Mouse (Mus musculus): Measurements from ENCODE around the gene Dnaaf1. TPM values are rescaled to one million over a fixed set of nuclear protein-coding genes. Genes with fewer than 3 reads are reported as not detected.

Dnaaf1 gene
- polyA plus RNA-seq, 1 experiment from 2014 or later: 2.7 TPM

DNA sequence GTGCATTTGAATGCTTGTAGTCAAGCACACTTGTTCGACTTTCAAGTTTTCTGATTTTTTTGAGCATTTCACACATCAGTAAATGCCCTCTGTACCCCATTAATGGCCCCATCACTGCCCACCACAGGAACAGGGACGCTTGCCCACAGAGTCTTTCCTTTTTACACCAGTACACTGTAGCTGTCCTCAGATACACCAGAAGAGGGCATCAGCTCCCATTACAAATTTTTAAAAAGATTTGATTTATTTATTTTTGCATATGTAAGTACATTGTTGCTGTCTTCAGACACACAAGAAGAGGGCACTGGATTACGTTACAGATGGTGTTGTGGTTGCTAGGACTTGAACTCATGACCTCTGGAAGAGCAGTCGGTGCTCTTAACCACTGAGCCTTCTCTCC, 13.3 kb downstream of the Dnaaf1 start:
- WGBS: 64% methylated on average over 4 of the region's 4 CpGs

DNA sequence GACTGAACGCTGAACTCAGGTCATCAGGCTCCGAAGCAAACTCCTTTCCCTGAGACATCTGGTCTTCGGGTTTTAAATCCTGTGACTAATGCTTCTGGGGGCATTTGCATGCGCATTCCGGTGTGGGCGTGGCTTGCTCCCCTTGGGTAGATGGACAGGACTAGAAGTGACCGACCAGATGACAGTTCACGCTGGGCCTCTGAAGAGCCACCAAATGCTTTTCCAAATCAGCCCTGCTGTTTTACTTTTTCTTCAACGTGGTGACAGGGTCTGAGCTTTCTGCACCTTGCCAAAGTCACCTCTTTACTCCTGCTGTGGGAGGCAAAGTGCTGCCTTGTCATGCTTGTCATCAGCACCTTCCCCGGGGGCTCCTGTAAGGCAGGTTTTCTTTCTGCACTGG, 13.8 kb downstream of the Dnaaf1 start:
- no peak for ATAC-seq (ENCODE audit: low read depth)
- WGBS: 21% methylated on average over 10 of the region's 10 CpGs

More for the DNA sequence above, 13.3 kb downstream of the Dnaaf1 start:
- Histone ChIP-seq H3K36me3 (ENCODE audit: control insufficient read depth, insufficient read depth, low read length) (no peaks in the 10 kb centered on the region), H3K4me2 (ENCODE audit: low read depth, low read length) (no peak overlapping the region), H3K27me3 (ENCODE audit: control insufficient read depth, insufficient read depth, low read depth, low read length) (no peaks in the 10 kb centered on the region; the same call in 1 of the 2 replicates), H3K4me1 (replicated peaks; ENCODE audit: control insufficient read depth, insufficient read depth, low read length) (peaks cover 3% of the 10 kb centered on the region; the same call in 1 of the 2 replicates), H3K4me3 (ENCODE audit: low read length) (no peak overlapping the region), H3K27ac (ENCODE audit: low read length) (no peak overlapping the region), H3K9ac (ENCODE audit: low read length) (no peak overlapping the region), H3K9me3 (ENCODE audit: control insufficient read depth, low read length) (no peaks in the 10 kb centered on the region)
- no peak for ATAC-seq (ENCODE audit: low read depth)

DNA sequence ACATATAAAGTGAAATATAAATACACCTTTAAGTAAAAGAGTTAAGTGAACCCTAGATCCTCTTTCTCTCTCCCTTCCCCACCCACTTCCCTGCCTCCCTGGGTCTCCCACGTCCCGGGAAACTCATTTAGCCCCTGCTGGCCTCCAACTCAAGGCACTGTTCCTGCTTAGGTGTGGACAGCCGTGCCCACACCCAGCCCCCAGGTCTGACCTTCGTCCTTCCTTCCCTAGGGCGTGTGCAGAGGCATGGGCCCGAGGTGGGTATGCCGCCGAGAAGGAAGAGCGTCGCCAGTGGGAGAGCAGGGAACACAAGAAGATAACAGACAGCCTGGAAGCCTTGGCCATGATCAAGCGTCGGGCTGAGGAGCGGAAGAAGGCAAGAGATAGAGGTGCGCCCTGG, 15.3 kb downstream of the Dnaaf1 start:
- no peak overlapping the region for H3K4me2 ChIP-seq (ENCODE audit: low read depth, low read length)
- H3K36me3 ChIP-seq (ENCODE audit: control insufficient read depth, insufficient read depth, low read length): no peaks in the 10 kb centered on the region
- no peak overlapping the region for H3K4me3 ChIP-seq (ENCODE audit: low read length)
- peaks cover 3% of the 10 kb centered on the region; the same call in 1 of the 2 replicates for H3K4me1 ChIP-seq (replicated peaks; ENCODE audit: control insufficient read depth, insufficient read depth, low read length)
- no peaks in the 10 kb centered on the region; the same call in 1 of the 2 replicates for H3K27me3 ChIP-seq (ENCODE audit: control insufficient read depth, insufficient read depth, low read depth, low read length)
- H3K9me3 ChIP-seq (ENCODE audit: control insufficient read depth, low read length): no peaks in the 10 kb centered on the region
- ATAC-seq (ENCODE audit: low read depth): no peak
- no peak overlapping the region for H3K9ac ChIP-seq (ENCODE audit: low read length)
- H3K27ac ChIP-seq (ENCODE audit: low read length): no peak overlapping the region
- WGBS: 68% methylated on average over 14 of the region's 14 CpGs

More for the DNA sequence above, 13.8 kb downstream of the Dnaaf1 start:
- no peaks in the 10 kb centered on the region; the same call in 1 of the 2 replicates for H3K27me3 ChIP-seq (ENCODE audit: control insufficient read depth, insufficient read depth, low read depth, low read length)
- no peaks in the 10 kb centered on the region for H3K9me3 ChIP-seq (ENCODE audit: control insufficient read depth, low read length)
- no peak overlapping the region for H3K4me3 ChIP-seq (ENCODE audit: low read length)
- H3K27ac ChIP-seq (ENCODE audit: low read length): no peak overlapping the region
- H3K4me1 ChIP-seq (replicated peaks; ENCODE audit: control insufficient read depth, insufficient read depth, low read length): peaks cover 3% of the 10 kb centered on the region; the same call in 1 of the 2 replicates
- no peak overlapping the region for H3K4me2 ChIP-seq (ENCODE audit: low read depth, low read length)
- no peaks in the 10 kb centered on the region for H3K36me3 ChIP-seq (ENCODE audit: control insufficient read depth, insufficient read depth, low read length)
- no peak overlapping the region for H3K9ac ChIP-seq (ENCODE audit: low read length)

DNA sequence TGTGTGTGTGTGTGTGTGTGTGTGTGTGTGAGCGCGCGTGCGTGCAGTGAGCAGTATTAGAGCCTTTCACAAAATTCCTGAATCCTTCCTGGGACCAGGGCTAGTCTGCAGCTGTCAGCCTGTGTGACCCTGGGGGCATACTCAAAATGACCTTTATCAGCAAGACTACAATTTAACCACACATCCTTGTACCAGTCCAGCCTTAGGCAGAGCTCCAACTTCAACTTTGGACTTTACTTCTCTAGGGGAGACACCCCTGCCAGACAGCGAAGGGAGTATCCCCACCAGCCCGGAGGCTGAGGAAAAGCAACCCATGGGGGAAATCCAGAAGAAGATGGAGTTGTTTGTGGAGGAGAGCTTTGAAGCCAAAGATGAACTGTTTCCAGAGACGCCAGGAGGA, 16.4 kb downstream of the Dnaaf1 start:
- H3K27ac ChIP-seq (ENCODE audit: low read length): no peak overlapping the region
- H3K36me3 ChIP-seq (ENCODE audit: control insufficient read depth, insufficient read depth, low read length): no peaks in the 10 kb centered on the region
- no peak overlapping the region for H3K9ac ChIP-seq (ENCODE audit: low read length)
- H3K4me2 ChIP-seq (ENCODE audit: low read depth, low read length): no peak overlapping the region
- ATAC-seq (ENCODE audit: low read depth): no peak
- no peaks in the 10 kb centered on the region for H3K9me3 ChIP-seq (ENCODE audit: control insufficient read depth, low read length)
- no peaks in the 10 kb centered on the region for H3K4me1 ChIP-seq (replicated peaks; ENCODE audit: control insufficient read depth, insufficient read depth, low read length)
- no peak overlapping the region for H3K4me3 ChIP-seq (ENCODE audit: low read length)
- H3K27me3 ChIP-seq (ENCODE audit: control insufficient read depth, insufficient read depth, low read depth, low read length): no peaks in the 10 kb centered on the region
- 90% methylated on average over 7 of the region's 7 CpGs for WGBS

DNA sequence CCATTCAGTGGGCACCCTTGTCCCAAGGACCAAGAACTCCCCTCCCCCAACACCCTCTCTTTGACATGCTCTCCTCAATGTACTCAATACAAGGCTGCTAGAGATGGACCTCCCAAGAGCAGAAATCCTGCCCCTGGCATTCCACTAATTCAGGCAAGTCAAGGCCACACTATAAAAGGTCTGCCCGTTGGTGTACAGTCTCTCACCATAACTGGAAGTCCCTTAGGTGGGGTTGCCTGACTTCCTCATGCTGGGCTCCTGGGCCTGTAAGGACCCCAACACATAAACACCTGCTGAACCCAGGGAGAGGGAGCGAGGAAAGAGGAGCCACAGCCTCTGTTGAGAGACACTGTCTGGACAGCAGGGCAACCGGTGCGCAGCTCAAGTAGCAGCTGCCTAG, 28.7 kb downstream of the Dnaaf1 start:
- Histone ChIP-seq H3K9ac (ENCODE audit: low read length) (peak overlapping the region; percentile 42; the same call in 1 of the 2 replicates), H3K27ac (ENCODE audit: low read length) (no peak overlapping the region), H3K4me1 (replicated peaks; ENCODE audit: control insufficient read depth, insufficient read depth, low read length) (peaks cover 6% of the 10 kb centered on the region), H3K4me2 (ENCODE audit: low read depth, low read length) (peak overlapping the region; percentile 81; the same call in 1 of the 2 replicates), H3K4me3 (ENCODE audit: low read length) (no peak overlapping the region), H3K9me3 (ENCODE audit: control insufficient read depth, low read length) (no peaks in the 10 kb centered on the region; the same call in 1 of the 2 replicates), H3K36me3 (ENCODE audit: control insufficient read depth, insufficient read depth, low read length) (peaks cover 32% of the 10 kb centered on the region), H3K27me3 (ENCODE audit: control insufficient read depth, insufficient read depth, low read depth, low read length) (no peaks in the 10 kb centered on the region)
- ATAC-seq (ENCODE audit: low read depth): no peak
- 87% methylated on average over 4 of the region's 4 CpGs for WGBS

DNA sequence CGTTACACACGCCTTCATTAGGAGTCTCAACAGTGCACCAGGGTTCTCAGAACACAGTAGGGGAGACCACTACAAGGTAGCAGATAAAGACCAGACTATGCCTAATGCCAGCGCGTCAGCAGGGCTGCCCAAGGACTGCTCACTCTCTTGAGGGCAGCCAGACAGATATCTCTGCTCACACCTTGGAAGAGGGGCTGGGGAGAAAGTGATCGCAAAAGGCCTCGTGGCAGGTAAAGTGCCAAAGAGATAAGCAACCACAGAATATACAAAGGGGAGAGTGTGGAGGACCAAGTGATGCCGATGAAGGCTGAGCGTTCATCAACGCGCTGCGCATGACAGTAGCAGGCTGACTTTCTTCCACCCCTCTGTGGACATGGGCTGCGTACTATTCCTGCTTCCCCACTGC, 29.4 kb downstream of the Dnaaf1 start:
- peak overlapping the region; percentile 85 for H3K9ac ChIP-seq (ENCODE audit: low read length)
- no peaks in the 10 kb centered on the region for H3K27me3 ChIP-seq (ENCODE audit: control insufficient read depth, insufficient read depth, low read depth, low read length)
- peaks cover 6% of the 10 kb centered on the region for H3K4me1 ChIP-seq (replicated peaks; ENCODE audit: control insufficient read depth, insufficient read depth, low read length)
- WGBS: 18% methylated on average over 12 of the region's 12 CpGs
- peak overlapping the region; percentile 81 for H3K4me2 ChIP-seq (ENCODE audit: low read depth, low read length)
- H3K36me3 ChIP-seq (ENCODE audit: control insufficient read depth, insufficient read depth, low read length): peaks cover 25% of the 10 kb centered on the region
- ATAC-seq (ENCODE audit: low read depth): no peak; the same call in 1 of the 2 replicates
- H3K27ac ChIP-seq (ENCODE audit: low read length): no peak overlapping the region
- peak overlapping the region; percentile 74 for H3K4me3 ChIP-seq (ENCODE audit: low read length)
- H3K9me3 ChIP-seq (ENCODE audit: control insufficient read depth, low read length): peaks cover 3% of the 10 kb centered on the region; the same call in 1 of the 2 replicates

DNA sequence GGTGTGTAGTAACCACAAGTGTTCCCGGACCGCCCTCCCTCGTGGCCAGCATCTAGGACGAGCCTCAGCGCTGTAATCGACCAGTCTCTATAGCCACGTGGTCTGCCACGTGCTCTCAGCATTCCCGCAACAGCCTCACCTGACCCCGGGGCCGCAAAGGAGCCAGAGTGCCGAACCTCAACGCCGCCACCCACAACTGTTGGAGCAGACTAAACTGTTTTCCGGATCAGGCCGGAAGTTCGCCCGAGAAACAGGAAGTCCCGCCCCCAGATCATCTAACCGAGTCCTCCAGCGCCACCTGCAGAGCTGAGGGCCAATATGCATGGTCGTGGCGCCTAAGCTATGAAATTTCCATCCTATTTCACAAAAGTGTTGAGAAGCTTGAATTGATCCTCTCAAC, 30.0 kb downstream of the Dnaaf1 start, which contains the start of gene Taf1c:
Gene Taf1c, minus strand, starts transcription at position 227 of the 400 bp plus-strand sequence.
- no peaks in the 10 kb centered on the region for H3K27me3 ChIP-seq (ENCODE audit: control insufficient read depth, insufficient read depth, low read depth, low read length)
- 0% methylated on average over 23 of the region's 23 CpGs for WGBS
- peak within 1 kb of the TSS; percentile 85 for H3K9ac ChIP-seq (ENCODE audit: low read length)
- peak within 1 kb of the TSS; percentile 81 for H3K4me2 ChIP-seq (ENCODE audit: low read depth, low read length)
- peak; percentile 89 for ATAC-seq (ENCODE audit: low read depth)
- H3K36me3 ChIP-seq (ENCODE audit: control insufficient read depth, insufficient read depth, low read length): peaks cover 23% of the 10 kb centered on the region
- H3K27ac ChIP-seq (ENCODE audit: low read length): peak within 1 kb of the TSS; percentile 35; the same call in 1 of the 2 replicates
- peaks cover 6% of the 10 kb centered on the region for H3K4me1 ChIP-seq (replicated peaks; ENCODE audit: control insufficient read depth, insufficient read depth, low read length)
- peaks cover 3% of the 10 kb centered on the region; the same call in 1 of the 2 replicates for H3K9me3 ChIP-seq (ENCODE audit: control insufficient read depth, low read length)
- peak within 1 kb of the TSS; percentile 74 for H3K4me3 ChIP-seq (ENCODE audit: low read length)

DNA sequence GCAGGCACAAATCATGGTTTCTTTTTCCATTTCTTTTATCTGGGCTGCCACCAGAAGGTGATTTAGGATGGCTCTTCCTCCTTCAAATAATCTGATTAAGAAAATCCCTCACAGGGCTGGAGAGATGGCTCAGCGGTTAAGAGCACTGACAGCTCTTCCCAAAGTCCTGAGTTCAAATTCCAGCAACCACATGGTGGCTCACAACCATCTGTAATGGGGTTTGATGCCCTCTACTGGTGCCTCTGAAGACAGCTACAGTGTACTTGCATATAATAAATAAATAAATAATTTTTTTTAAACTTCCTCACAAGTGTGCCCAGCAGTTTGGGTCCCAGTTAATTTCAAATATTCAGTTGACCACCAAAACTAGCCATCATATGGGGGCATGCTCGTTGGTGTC, 31.2 kb downstream of the Dnaaf1 start:
- ATAC-seq (ENCODE audit: low read depth): no peak
- Histone ChIP-seq H3K9ac (ENCODE audit: low read length) (no peak overlapping the region), H3K36me3 (ENCODE audit: control insufficient read depth, insufficient read depth, low read length) (peaks cover 12% of the 10 kb centered on the region), H3K4me3 (ENCODE audit: low read length) (no peak overlapping the region), H3K9me3 (ENCODE audit: control insufficient read depth, low read length) (peaks cover 3% of the 10 kb centered on the region; the same call in 1 of the 2 replicates), H3K4me1 (replicated peaks; ENCODE audit: control insufficient read depth, insufficient read depth, low read length) (peaks cover 6% of the 10 kb centered on the region), H3K4me2 (ENCODE audit: low read depth, low read length) (no peak overlapping the region), H3K27me3 (ENCODE audit: control insufficient read depth, insufficient read depth, low read depth, low read length) (no peaks in the 10 kb centered on the region), H3K27ac (ENCODE audit: low read length) (no peak overlapping the region)
- WGBS: 70% methylated on average over 2 of the region's 2 CpGs

DNA sequence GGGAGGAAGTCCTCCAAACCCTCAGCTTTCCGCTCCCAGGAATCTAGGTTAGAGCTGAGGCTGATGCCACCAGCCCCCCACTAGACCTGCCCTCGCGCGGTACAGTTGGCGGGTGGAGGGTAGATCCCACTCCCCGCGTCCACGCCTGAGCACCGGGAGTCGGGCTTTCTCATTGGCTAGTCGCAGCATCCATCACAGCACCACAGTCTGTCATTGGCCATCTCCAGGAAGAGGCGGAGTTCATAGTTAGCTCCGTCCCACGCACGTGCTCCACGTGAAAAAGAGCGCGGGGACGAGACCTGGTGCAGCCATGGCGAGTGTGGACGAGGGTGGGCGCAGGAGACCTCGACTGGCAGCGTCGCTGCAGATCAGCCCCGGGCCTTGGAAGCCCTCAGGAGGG, 37.4 kb downstream of the Dnaaf1 start, which contains the start of gene Adad2:
Gene Adad2, plus strand, starts transcription at position 277 of the 400 bp plus-strand sequence.
- no peak within 1 kb of the TSS for H3K27ac ChIP-seq (ENCODE audit: low read length)
- H3K27me3 ChIP-seq (ENCODE audit: control insufficient read depth, insufficient read depth, low read depth, low read length): no peaks in the 10 kb centered on the region; the same call in 1 of the 2 replicates
- no peak within 1 kb of the TSS for H3K4me2 ChIP-seq (ENCODE audit: low read depth, low read length)
- no peak for ATAC-seq (ENCODE audit: low read depth)
- WGBS: 76% methylated on average over 26 of the region's 26 CpGs
- H3K9ac ChIP-seq (ENCODE audit: low read length): no peak within 1 kb of the TSS
- no peaks in the 10 kb centered on the region for H3K4me1 ChIP-seq (replicated peaks; ENCODE audit: control insufficient read depth, insufficient read depth, low read length)
- H3K36me3 ChIP-seq (ENCODE audit: control insufficient read depth, insufficient read depth, low read length): no peaks in the 10 kb centered on the region
- no peak within 1 kb of the TSS for H3K4me3 ChIP-seq (ENCODE audit: low read length)
- peaks cover 3% of the 10 kb centered on the region; the same call in 1 of the 2 replicates for H3K9me3 ChIP-seq (ENCODE audit: control insufficient read depth, low read length)
